Mouse (Mus musculus) colon, adult 2 months (tissue): Measurements from ENCODE around the gene Aig1. TPM values are rescaled to one million over a fixed set of nuclear protein-coding genes. Genes with fewer than 3 reads are reported as not detected.

Experiments
- polyA plus RNA-seq: library from polyadenylated mRNA; depleted of rRNA; stranded (reverse); fragments of >200 nt; gene quantifications from 2 replicates; pipeline ENCODE4 v1.2.3, GENCODE M21; 2012; rRNA removed

Aig1 gene
- 80.4 and 108 TPM in 2 replicates for polyA plus RNA-seq

DNA sequence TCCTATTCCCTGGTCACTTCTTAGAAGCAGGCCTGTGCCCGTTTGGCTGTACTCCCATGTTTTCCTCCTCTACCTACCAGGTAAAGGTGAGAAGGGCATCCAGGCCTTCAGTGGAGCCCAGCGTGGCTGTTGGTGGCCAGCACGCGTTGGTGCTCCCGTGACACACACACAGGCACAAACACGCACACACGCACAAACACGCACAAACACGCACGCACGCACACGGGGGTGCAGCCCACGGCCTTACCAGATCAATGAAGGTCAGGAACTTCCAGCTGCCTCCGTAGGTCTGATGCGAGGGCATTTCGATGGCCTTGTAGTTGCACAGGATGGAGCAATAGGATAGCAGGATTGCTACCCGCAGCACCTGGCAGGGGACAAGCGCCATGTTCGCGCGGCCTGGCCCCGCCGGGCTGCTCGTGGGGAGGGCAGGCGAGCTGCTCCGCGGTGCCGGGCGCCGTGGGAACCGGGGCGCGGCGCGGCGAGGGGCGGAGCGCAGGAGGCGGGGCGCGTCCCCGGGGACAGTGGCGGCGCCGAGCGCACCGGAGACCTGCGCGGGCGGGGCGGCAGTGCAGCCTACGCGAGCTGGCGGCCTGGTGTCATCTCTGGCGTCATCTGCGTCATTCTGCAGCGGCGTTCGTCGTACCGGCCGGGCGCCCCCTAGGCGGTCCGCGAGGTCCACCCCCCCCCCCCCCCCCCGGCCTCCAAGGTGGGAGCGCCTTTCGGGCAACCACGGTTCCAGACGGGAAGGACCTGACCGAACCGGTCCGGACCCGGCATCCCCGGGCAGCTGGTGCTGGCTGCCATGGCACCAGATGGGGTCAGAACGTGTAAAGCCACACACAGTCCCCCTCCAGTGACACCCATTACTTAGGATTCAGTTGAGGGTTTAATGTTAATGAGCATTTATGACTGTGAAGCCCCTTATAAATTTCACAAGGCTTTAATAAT is at the start of gene Aig1:
Aig1 (minus strand) TSS at position 610 of the 951 bp plus-strand sequence.

Other genes with a start within 250 kb of the Aig1 start
- gene Hivep2, start 97.1 kb upstream of the Aig1 start, polyA plus RNA-seq = 4.7 and 5.3 TPM in 2 replicates